Mouse (Mus musculus) induced T-regulatory cell, adult 2 months (primary cell): Measurements from ENCODE around the gene Ushbp1.
"Not testable (repeated sequence)": the region's sequence is repeated elsewhere in the genome, so short reads cannot be mapped to it uniquely, and the experiment has no call there.

Experiments
- DNase-seq: peaks from one replicate; pipeline ENCODE4 v3.0.0-alpha.2; 2012; ENCODE audit warnings: low read depth

Gene Ushbp1

GRCm38 (mm10) chr8:71369040-71369718, 26.4 kb downstream of the Ushbp1 start:
- no peak for DNase-seq

GRCm38 (mm10) chr8:71368366-71368765, 27.2 kb downstream of the Ushbp1 start:
- no peak for DNase-seq

GRCm38 (mm10) chr8:71367529-71368176, 27.9 kb downstream of the Ushbp1 start:
- DNase-seq = no peak

- peak; percentile 99 for DNase-seq
Measured at GRCm38 (mm10) chr8:71366771-71367528, 28.7 kb downstream of the Ushbp1 start, which contains the start of gene Use1. Use1 (plus strand) TSS chr8:71366848.

GRCm38 (mm10) chr8:71358026-71358425, 37.6 kb downstream of the Ushbp1 start:
- DNase-seq = no peak

- DNase-seq = no peak
Measured at GRCm38 (mm10) chr8:71351520-71351919, 44.1 kb downstream of the Ushbp1 start.

GRCm38 (mm10) chr8:71351117-71351516, 44.5 kb downstream of the Ushbp1 start:
- DNase-seq = no peak

- no peak for DNase-seq
Measured at GRCm38 (mm10) chr8:71346581-71346980, 49.0 kb downstream of the Ushbp1 start.

- DNase-seq = peak; percentile 60
Measured at GRCm38 (mm10) chr8:71340625-71341024, 55.0 kb downstream of the Ushbp1 start.

GRCm38 (mm10) chr8:71337834-71338233, 57.8 kb downstream of the Ushbp1 start:
- DNase-seq = not testable (repeated sequence)
